ENCODE assay signal across 20 mouse cellular contexts in genomic region chr15:12725256-12725655, GRCm38 (mm10).
"Had no signal": no experiment of that assay in that cellular context is flagged by ENCODE, and none has a peak within 500 bp of the region (broad histone marks: within the 10 kb centered on the region; RNA-seq: fewer than 3 reads in every experiment).

No protein-coding gene starts in this region.

- H3K4me1 ChIP-seq: liver, embryonic 12.5 days; liver, embryonic 15.5 days; lung, embryonic 15.5 days; midbrain, embryonic 10.5 days; midbrain, embryonic 13.5 days; neural tube, embryonic 13.5 days had no signal

- H3K9ac ChIP-seq: limb, embryonic 13.5 days; liver, embryonic 12.5 days; liver, embryonic 15.5 days; lung, embryonic 15.5 days; midbrain, embryonic 13.5 days; neural tube, embryonic 13.5 days had no signal

- H3K4me3 ChIP-seq: layer of hippocampus, adult 2 months; limb, embryonic 10.5 days; limb, embryonic 13.5 days; liver, embryonic 12.5 days; liver, embryonic 15.5 days; lung, embryonic 15.5 days; megakaryocyte, embryonic 14.5 days; midbrain, embryonic 10.5 days; midbrain, embryonic 13.5 days; myocyte; neural tube, embryonic 13.5 days had no signal

- H3K4me2 ChIP-seq: limb, embryonic 13.5 days; liver, embryonic 12.5 days; liver, embryonic 15.5 days; lung, embryonic 15.5 days; midbrain, embryonic 13.5 days; neural tube, embryonic 13.5 days had no signal

- H3K27me3 ChIP-seq: limb, embryonic 13.5 days; liver, embryonic 12.5 days; liver, embryonic 15.5 days; lung, embryonic 15.5 days; midbrain, embryonic 13.5 days; neural tube, embryonic 13.5 days had no signal

- H3K27ac ChIP-seq: layer of hippocampus, adult 2 months; limb, embryonic 10.5 days; limb, embryonic 13.5 days; liver, embryonic 12.5 days; liver, embryonic 15.5 days; lung, embryonic 15.5 days; midbrain, embryonic 10.5 days; midbrain, embryonic 13.5 days; neural tube, embryonic 13.5 days had no signal

- ATAC-seq: liver, embryonic 12.5 days; midbrain, embryonic 13.5 days; midbrain, embryonic 16.5 days had no signal

- H3K9me3 ChIP-seq: limb, embryonic 10.5 days; limb, embryonic 13.5 days; liver, embryonic 12.5 days; liver, embryonic 15.5 days; lung, embryonic 15.5 days; megakaryocyte, embryonic 14.5 days; midbrain, embryonic 10.5 days; midbrain, embryonic 13.5 days; neural tube, embryonic 13.5 days had no signal

- DNase-seq: kidney, postnatal 25 days; layer of hippocampus, adult 9-11 months; liver; lung, adult 18-20 months; lung, postnatal 10 days; lung, postnatal 36 days; thymus, adult 18-20 months; thymus, postnatal 36 days had no signal

- H3K36me3 ChIP-seq: limb, embryonic 10.5 days; limb, embryonic 13.5 days; liver, embryonic 12.5 days; liver, embryonic 15.5 days; lung, embryonic 15.5 days; midbrain, embryonic 10.5 days; midbrain, embryonic 13.5 days; neural tube, embryonic 13.5 days had no signal
